ENCODE assay signal across 19 mouse cellular contexts in the genomic region with DNA sequence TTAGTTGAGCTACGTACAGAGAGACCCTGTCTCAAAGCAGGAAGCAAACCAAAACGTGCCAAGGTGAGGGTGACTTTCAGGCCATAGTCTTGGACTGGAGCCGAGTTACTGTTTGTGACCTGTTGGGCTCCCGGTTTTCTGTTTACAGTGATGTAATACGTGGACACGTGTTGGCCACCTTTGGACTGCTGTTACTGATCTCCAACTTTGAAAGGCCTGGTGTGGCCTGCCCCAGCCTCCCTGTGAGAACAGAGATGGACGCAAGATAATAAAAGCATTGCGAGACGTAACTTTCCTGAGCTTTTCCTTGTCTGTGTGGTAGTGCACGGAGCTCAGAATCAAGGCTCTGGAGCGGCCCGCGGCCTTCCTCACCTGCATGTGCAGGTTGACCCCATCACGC. TPM values are rescaled to one million over a fixed set of nuclear protein-coding genes. Genes with fewer than 3 reads are reported as not detected.
A peak's percentile ranks its signal among the peaks of the same experiment; 100 is the strongest.
DNase-seq lines count a peak whose midpoint lies in the region; ATAC-seq and TF ChIP-seq lines count a peak whose summit lies in the region.
"Had no signal": no experiment of that assay in that cellular context is flagged by ENCODE, and none has a peak within 500 bp of the region (broad histone marks: within the 10 kb centered on the region; RNA-seq: fewer than 3 reads in every experiment).

No protein-coding gene starts in this region.

- TF ChIP-seq EP300 in liver, embryonic 14.5 days (IDR thresholded peaks at IDR 0.05; ENCODE audit: low read depth) = peak; percentile 37; the same call in 1 of the 2 replicates
- TF ChIP-seq EP300 in lung, postnatal 0 days (IDR thresholded peaks at IDR 0.05) = no peak

- H3K27ac ChIP-seq in liver, embryonic 14.5 days = no peak overlapping the region
- H3K27ac ChIP-seq in lung, postnatal 0 days (ENCODE audit: low read length) = no peak overlapping the region
- H3K27ac ChIP-seq: embryonic facial prominence, embryonic 15.5 days; forebrain, embryonic 10.5 days; neural tube, embryonic 15.5 days had no signal

- H3K4me3 ChIP-seq in liver, embryonic 14.5 days (ENCODE audit: insufficient read depth in 1 of 2, low read depth in 2 of 2, low read length in 2 of 2) = no peak overlapping the region
- no peak overlapping the region for H3K4me3 ChIP-seq in lung, postnatal 0 days (ENCODE audit: low read depth, low read length)
- no peak overlapping the region for H3K4me3 ChIP-seq in lung, adult 2 months (replicated peaks; ENCODE audit: extremely low read depth, low read depth, low read length)
- H3K4me3 ChIP-seq: embryonic facial prominence, embryonic 15.5 days; forebrain, embryonic 10.5 days; neural tube, embryonic 15.5 days had no signal

- H3K4me1 ChIP-seq in liver, embryonic 14.5 days (replicated peaks; ENCODE audit: control insufficient read depth in 2 of 2, insufficient read depth in 2 of 2, low read length in 1 of 2) = peaks cover 8 to 19% of the 10 kb centered on the region in 2 experiments; a peak in 3 of 4 replicates
- peaks cover 8% of the 10 kb centered on the region for H3K4me1 ChIP-seq in lung, postnatal 0 days (ENCODE audit: insufficient read depth, low read depth, low read length)
- peaks cover 4% of the 10 kb centered on the region for H3K4me1 ChIP-seq in lung, adult 2 months (ENCODE audit: control insufficient read depth, insufficient read depth, low read length)

- peak; percentile 73 to 78 for DNase-seq in kidney, adult 8-10 months
- no peak for DNase-seq in kidney, postnatal 10 days
- peak; percentile 74 to 81 for DNase-seq in kidney, postnatal 36 days
- no peak for DNase-seq in liver, embryonic 14.5 days (ENCODE audit: low read depth in 3 of 3, low spot score in 3 of 3)
- no peak for DNase-seq in lung, postnatal 0 days (ENCODE audit: low spot score)
- DNase-seq in lung, adult 2 months = no peak
- DNase-seq: adrenal gland, postnatal 36 days; B cell, adult 2 months; cerebellum, adult 18-20 months; cerebellum, postnatal 36 days; heart, postnatal 10 days; lung, postnatal 14 days; midbrain, embryonic 14.5 days; thymus, postnatal 25 days had no signal

- H3K9me3 ChIP-seq in liver, embryonic 14.5 days (ENCODE audit: control insufficient read depth, low read length) = no peaks in the 10 kb centered on the region
- no peaks in the 10 kb centered on the region for H3K9me3 ChIP-seq in lung, postnatal 0 days (ENCODE audit: low read length)
- H3K9me3 ChIP-seq: embryonic facial prominence, embryonic 15.5 days; forebrain, embryonic 10.5 days; neural tube, embryonic 15.5 days had no signal

- no peaks in the 10 kb centered on the region for H3K27me3 ChIP-seq in liver, embryonic 14.5 days (ENCODE audit: control insufficient read depth, insufficient read depth, low read length)
- H3K27me3 ChIP-seq in lung, postnatal 0 days (replicated peaks; ENCODE audit: insufficient read depth, low read length) = no peaks in the 10 kb centered on the region
- H3K27me3 ChIP-seq: embryonic facial prominence, embryonic 15.5 days; neural tube, embryonic 15.5 days had no signal

- H3K9ac ChIP-seq in liver, embryonic 14.5 days (replicated peaks) = no peak overlapping the region
- H3K9ac ChIP-seq in lung, postnatal 0 days (replicated peaks; ENCODE audit: low read depth) = no peak overlapping the region
- H3K9ac ChIP-seq: embryonic facial prominence, embryonic 15.5 days; neural tube, embryonic 15.5 days had no signal

- peaks cover 75% of the 10 kb centered on the region for H3K36me3 ChIP-seq in liver, embryonic 14.5 days (replicated peaks; ENCODE audit: control insufficient read depth, insufficient read depth, low read depth)
- peaks cover 47% of the 10 kb centered on the region; the same call in 1 of the 2 replicates for H3K36me3 ChIP-seq in lung, postnatal 0 days (ENCODE audit: insufficient read depth, low read length)

- WGBS in liver, embryonic 14.5 days (ENCODE audit: insufficient replicate concordance) = 76% methylated on average over 14 of the region's 14 CpGs
- WGBS in lung, postnatal 0 days = 79% methylated on average over 14 of the region's 14 CpGs
- WGBS in lung, adult 2 months = 82% methylated on average over 14 of the region's 14 CpGs

- peak; percentile 42 for ATAC-seq in liver, embryonic 14.5 days (ENCODE audit: insufficient read depth)
- no peak for ATAC-seq in lung, postnatal 0 days
- no peak for ATAC-seq in erythroblast, adult 5-6 weeks (replicated peaks; ENCODE audit: low FRiP score, poor library complexity, severe bottlenecking)

- no peak overlapping the region for H3K4me2 ChIP-seq in liver, embryonic 14.5 days (ENCODE audit: low read depth)
- no peak overlapping the region for H3K4me2 ChIP-seq in lung, postnatal 0 days (replicated peaks; ENCODE audit: low read depth, low read length)
- H3K4me2 ChIP-seq: embryonic facial prominence, embryonic 15.5 days; heart, embryonic 11.5 days; neural tube, embryonic 15.5 days had no signal

- TF ChIP-seq CTCF in liver, embryonic 14.5 days (IDR thresholded peaks at IDR 0.05; ENCODE audit: low read depth) = no peak
- TF ChIP-seq CTCF in lung, postnatal 0 days (IDR thresholded peaks at IDR 0.05) = no peak
- no peak for TF ChIP-seq CTCF in lung, adult 2 months (IDR thresholded peaks at IDR 0.05; ENCODE audit: insufficient read depth, low read length)

- no peak for TF ChIP-seq POLR2A in lung, adult 2 months (IDR thresholded peaks at IDR 0.05; ENCODE audit: borderline replicate concordance, extremely low read depth, low read depth, low read length)

RNA-seq across cellular contexts. Expression of a gene that starts 6.0 kb away (rescaled TPM):
- 10.7 and 14.6 TPM in 2 replicates for polyA plus RNA-seq in liver, embryonic 14.5 days (2012; rRNA removed)
- polyA plus RNA-seq in liver, embryonic 14.5 days (2014; fragmentation: Nextera tagmentation; extraction: Ambion mirVana) = 14.7 and 15.7 TPM in 2 replicates
- polyA plus RNA-seq in lung, postnatal 0 days (2015; fragmentation: Nextera tagmentation; extraction: Ambion mirVana) = 23.3 and 24.6 TPM in 2 replicates
- 23.6 and 30.2 TPM in 2 replicates for polyA plus RNA-seq in lung, adult 2 months (2012; rRNA removed)
- 6.5 and 7.1 TPM in 2 replicates for total RNA-seq in erythroblast, adult 5-6 weeks (2015; ENCODE audit: low replicate concordance)
- 10.8 and 12.7 TPM in 2 replicates for total RNA-seq in erythroblast, adult 5-6 weeks (2017; ENCODE audit: low replicate concordance)

RNA-seq across cellular contexts. Expression of a gene that starts 9.0 kb away (rescaled TPM):
- 25.0 and 29.3 TPM in 2 replicates for polyA plus RNA-seq in liver, embryonic 14.5 days (2012; rRNA removed)
- 34.3 and 34.8 TPM in 2 replicates for polyA plus RNA-seq in liver, embryonic 14.5 days (2014; fragmentation: Nextera tagmentation; extraction: Ambion mirVana)
- polyA plus RNA-seq in lung, postnatal 0 days (2015; fragmentation: Nextera tagmentation; extraction: Ambion mirVana) = 54.6 and 57.5 TPM in 2 replicates
- 33.3 and 37.4 TPM in 2 replicates for polyA plus RNA-seq in lung, adult 2 months (2012; rRNA removed)
- 13.6 and 14.4 TPM in 2 replicates for total RNA-seq in erythroblast, adult 5-6 weeks (2015; ENCODE audit: low replicate concordance)
- 15.8 and 45.9 TPM in 2 replicates for total RNA-seq in erythroblast, adult 5-6 weeks (2017; ENCODE audit: low replicate concordance)

RNA-seq across cellular contexts. Expression of a gene that starts 23.3 kb away (rescaled TPM):
- polyA plus RNA-seq in liver, embryonic 14.5 days (2012; rRNA removed) = 13.2 and 24.4 TPM in 2 replicates
- polyA plus RNA-seq in liver, embryonic 14.5 days (2014; fragmentation: Nextera tagmentation; extraction: Ambion mirVana) = 22.2 and 25.7 TPM in 2 replicates
- 41.0 and 43.6 TPM in 2 replicates for polyA plus RNA-seq in lung, postnatal 0 days (2015; fragmentation: Nextera tagmentation; extraction: Ambion mirVana)
- polyA plus RNA-seq in lung, adult 2 months (2012; rRNA removed) = 19.7 and 33.2 TPM in 2 replicates
- total RNA-seq in erythroblast, adult 5-6 weeks (2015; ENCODE audit: low replicate concordance) = 13.6 and 14.2 TPM in 2 replicates
- total RNA-seq in erythroblast, adult 5-6 weeks (2017; ENCODE audit: low replicate concordance) = 14.8 and 30.1 TPM in 2 replicates

RNA-seq across cellular contexts. Expression of a gene that starts 23.4 kb away (rescaled TPM):
- 2.5 and 2.7 TPM in 2 replicates for polyA plus RNA-seq in liver, embryonic 14.5 days (2012; rRNA removed)
- polyA plus RNA-seq in liver, embryonic 14.5 days (2014; fragmentation: Nextera tagmentation; extraction: Ambion mirVana) = 2.7 and 3.2 TPM in 2 replicates
- polyA plus RNA-seq in lung, postnatal 0 days (2015; fragmentation: Nextera tagmentation; extraction: Ambion mirVana) = 8.4 and 9.6 TPM in 2 replicates
- polyA plus RNA-seq in lung, adult 2 months (2012; rRNA removed) = 14.6 and 18.5 TPM in 2 replicates
- total RNA-seq in erythroblast, adult 5-6 weeks (2015; ENCODE audit: low replicate concordance) = 0.19 and 0.42 TPM in 2 replicates
- total RNA-seq in erythroblast, adult 5-6 weeks (2017; ENCODE audit: low replicate concordance) = 0.60 and 0.84 TPM in 2 replicates

RNA-seq across cellular contexts. Expression of a gene that starts 29.1 kb away (rescaled TPM):
- 0.10 and 0.12 TPM in 2 replicates for polyA plus RNA-seq in liver, embryonic 14.5 days (2012; rRNA removed)
- polyA plus RNA-seq in liver, embryonic 14.5 days (2014; fragmentation: Nextera tagmentation; extraction: Ambion mirVana) = 0.19 TPM in 1 of 2 replicates, not detected in the other
- polyA plus RNA-seq in lung, postnatal 0 days (2015; fragmentation: Nextera tagmentation; extraction: Ambion mirVana) = 20.0 and 29.8 TPM in 2 replicates
- 39.2 and 42.3 TPM in 2 replicates for polyA plus RNA-seq in lung, adult 2 months (2012; rRNA removed)
- 0.38 and 2.1 TPM in 2 replicates for total RNA-seq in erythroblast, adult 5-6 weeks (2015; ENCODE audit: low replicate concordance)
- 0.42 and 2.3 TPM in 2 replicates for total RNA-seq in erythroblast, adult 5-6 weeks (2017; ENCODE audit: low replicate concordance)

Comparison
In these comparisons a context has a peak if more than half of its experiments do, and no peak if none do; other contexts are left out.
1. DNase-seq: peak in kidney, adult 8-10 months (2 of 2) and kidney, postnatal 36 days (2 of 2); none in kidney, postnatal 10 days (single experiment), liver, embryonic 14.5 days (0 of 3), lung, postnatal 0 days (single experiment) and lung, adult 2 months (single experiment).